Mouse (Mus musculus): ENCODE measurements at regions not wholly inside any gene's neighbourhood (a gene's known extent, or its start where the extent isn't known, plus 50 kb on each side); places are given as distances from the start of the nearest gene placed in this dataset.

DNA sequence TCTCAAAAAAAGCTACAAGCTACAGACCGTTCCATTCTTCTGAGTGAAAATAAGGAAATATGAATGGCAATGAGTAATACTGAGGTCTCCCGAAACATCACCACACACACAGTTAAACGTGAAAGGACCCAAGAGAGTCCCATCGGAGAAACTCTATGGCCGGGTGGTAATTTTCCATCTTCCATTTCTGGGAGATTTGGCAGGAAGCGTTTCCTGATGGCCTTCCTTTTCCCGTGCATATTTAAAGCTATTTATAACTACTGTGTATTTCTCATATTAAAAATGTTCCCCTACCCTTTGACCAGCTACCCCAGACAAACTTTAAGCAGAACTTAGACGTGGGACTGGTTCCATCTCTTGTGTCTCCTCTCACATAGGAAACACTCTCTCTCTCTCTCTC, 50.7 kb upstream of the Zdhhc17 start:
- TF ChIP-seq POLR2A (IDR thresholded peaks at IDR 0.05; ENCODE audit: insufficient read depth, low read depth, low read length) (no peak), CTCF (IDR thresholded peaks at IDR 0.05) (no peak)
